Mouse (Mus musculus): ENCODE measurements around the gene Fscn1.

Gene Fscn1

DNA sequence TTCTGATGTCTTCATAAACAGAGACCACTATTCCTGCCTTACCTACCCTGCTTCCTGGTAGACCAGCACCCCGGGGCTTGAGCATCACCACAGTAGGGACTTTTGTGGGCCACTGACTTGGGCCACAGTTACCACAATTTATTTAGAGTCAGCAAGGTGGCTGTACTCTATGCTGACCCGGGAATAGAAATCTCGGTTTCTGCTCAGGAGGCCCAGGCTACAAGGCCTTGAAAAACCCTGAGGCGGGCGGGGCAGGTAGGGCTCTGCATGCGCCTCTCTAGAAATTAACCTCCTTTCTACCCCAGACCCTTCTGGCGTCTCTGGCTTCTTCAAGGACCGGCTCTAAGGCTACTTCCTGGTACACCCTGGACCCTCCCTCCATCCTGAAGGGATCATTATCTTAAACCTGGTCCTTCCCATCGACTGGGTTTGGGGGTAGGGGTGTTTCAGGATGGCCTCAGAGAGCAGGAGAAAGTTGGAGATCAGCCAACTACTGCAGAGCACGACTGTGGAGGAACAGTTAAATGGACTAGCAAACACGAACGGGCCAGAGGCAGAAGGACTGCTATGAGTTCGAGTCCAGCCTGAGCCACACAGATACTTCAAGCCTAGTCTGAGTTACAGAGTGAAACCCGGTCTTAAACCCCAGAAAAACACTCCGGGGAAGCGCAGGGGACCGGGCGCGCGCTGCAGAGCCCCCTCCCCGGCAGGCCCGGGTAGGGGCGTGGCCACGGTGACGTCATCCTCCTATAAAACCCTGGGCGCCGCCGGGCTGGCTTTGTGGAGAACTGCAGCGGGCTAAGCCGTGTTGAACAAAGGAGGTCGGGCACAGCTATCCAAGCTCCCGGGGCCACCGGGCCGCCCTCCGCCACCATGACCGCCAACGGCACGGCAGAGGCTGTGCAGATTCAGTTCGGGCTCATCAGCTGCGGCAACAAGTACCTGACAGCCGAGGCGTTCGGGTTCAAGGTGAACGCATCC, at the start of gene Fscn1:
Gene Fscn1 (plus strand): TSS at position 768 of the 981 bp plus-strand sequence.
- peak; percentile 49 for DNase-seq

DNA sequence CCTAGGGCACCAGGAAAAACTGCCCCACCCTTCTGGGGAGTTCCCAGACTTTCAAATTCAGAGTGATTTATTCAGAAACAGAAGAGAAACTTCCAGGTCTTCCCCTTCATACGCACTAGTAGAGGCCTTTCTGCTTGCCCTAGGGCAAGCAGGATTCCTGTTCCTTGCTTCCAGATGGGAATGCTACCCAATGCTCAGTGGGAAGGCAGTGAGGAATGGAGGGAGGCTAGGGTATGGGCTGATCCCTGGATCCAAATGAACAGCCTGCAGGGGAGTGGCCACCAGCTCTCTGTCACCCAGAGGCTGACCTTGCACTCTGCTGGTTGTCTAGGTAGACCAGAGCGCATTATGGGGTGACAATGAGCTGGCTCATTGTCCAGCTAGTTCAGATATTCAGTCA, 48.5 kb upstream of the Fscn1 start:
- no peak for DNase-seq

DNA sequence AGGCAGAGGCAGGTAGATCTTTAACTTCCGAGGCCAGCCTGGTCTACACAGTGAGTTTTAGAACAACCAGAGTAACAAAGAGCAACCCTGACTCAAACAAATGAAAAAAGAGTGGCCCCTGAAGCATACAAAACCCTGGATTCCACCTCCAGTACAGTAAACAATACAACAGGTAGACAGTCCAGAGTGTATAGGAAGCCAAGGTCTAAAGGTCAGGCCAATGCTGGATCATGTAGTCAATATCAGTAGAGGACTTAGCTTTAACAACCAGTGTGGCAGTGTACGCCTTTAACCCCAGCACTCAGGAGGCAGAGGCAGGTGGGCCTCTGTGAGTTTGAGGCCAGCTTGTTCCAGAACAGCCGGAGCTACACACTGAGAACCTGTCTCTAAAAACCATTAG, 47.8 kb upstream of the Fscn1 start:
- no peak for DNase-seq

DNA sequence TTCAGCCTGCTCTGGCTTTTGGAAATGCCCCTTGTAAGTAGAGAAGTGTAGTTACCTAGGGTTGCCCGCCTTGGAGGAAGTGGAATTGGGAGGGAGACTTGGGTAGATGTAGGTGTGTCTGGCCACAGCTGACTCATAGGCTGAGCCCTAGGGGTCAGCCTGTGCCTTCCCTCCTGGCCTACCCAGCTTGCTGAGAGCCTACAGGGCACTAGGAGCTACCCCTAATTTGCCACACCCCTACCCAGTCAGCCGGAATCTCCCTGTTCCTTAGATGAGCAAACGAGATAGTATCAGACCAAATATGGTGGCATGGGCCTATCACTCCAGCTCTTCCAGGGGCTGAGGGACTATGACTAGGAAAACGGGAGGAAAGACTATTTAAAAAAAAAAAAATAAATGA, 47.4 kb upstream of the Fscn1 start:
- no peak for DNase-seq

DNA sequence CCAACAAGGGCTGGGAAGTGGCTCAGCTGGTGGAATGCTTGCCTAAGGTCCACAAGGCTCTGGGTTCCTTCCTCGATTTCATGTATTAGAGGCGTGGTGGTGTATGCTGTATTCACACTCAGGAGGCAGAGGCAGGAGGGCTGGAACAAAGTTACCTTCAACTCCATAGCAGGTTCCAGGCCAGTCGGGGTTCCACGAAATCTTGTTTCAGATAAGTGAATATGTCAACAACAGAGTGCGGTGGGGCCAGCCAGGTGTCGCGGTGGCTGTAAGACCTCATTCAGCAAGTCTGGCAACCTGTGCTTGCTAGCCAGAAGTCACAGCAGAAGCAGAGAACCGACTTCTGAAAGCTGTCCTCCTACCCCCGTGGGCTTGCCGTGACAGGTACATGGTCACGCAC, 44.9 kb upstream of the Fscn1 start:
- DNase-seq: no peak

DNA sequence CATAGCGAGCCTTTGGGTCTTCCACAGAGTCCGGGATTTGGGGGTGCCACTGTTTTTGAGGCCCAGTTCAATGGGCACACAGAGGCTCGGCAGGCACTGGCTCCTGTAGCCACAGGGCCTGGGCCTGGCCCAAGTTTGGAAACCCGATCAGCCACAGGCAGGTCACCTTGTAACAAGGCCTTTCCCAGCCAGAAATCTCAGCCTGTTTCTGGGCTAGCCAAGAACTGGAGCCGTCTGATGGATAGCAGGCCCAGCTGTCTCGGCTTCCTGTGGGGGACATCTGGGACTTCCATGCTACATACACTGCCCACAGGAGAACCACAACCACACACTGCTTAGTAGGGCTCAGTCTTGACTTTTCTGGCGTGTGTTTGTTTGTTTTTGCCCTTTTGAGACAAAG, 43.5 kb upstream of the Fscn1 start:
- DNase-seq: no peak

DNA sequence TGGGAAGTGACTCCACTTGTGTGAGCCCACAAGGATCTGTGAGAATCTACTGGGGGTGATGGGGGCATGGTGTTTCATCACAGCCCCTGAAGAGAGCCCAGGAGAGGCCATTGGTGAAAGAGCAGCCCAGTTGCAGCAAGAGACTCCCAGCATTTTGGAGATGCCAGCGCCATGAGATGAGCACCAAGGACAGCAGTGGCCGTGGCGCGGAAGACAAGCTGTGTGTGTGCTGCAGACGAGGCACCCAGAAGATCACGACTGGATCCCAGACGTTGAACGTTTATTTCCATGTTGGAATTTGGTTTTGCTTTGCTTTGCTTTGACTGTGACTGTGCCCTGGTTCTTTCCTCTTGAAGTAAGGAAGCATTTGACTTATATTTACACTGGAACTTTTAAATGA, 42.7 kb upstream of the Fscn1 start:
- no peak for DNase-seq

DNA sequence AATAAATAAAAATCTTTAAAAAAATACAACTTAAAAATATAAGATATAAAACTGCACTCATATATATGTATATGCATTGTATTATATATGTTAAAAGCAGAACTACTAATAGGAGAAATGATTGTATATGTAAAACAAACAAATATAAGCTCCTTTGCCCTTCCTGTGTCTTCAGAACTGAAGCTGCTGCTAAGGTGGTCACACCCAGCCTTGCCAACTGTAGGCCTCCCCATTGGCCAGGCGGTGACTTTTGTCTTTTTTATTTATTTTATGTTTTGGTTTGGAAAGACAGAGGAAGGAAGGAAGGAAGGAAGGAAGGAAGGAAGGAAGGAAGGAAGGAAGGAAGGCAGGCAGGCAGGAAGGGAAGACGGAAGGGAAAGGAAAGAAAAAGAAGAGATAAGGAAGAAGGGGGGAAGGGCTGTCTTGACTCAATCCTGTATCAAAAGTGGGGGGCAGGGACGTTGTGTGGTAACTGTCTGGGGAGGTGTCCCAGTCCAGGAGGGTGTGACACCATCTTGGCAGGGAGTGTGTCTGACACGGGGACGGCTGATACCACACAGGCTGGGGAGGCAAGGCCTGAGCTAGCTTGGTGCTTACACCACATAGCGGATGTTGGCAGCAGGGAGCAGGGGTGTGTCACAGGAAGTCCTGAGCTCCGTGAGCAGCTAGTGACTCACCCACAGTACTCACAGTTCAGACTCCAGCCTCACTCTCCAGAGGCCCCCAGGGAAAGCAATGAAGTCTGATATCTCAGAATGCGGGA, 39.7 kb upstream of the Fscn1 start:
- no peak for DNase-seq

DNA sequence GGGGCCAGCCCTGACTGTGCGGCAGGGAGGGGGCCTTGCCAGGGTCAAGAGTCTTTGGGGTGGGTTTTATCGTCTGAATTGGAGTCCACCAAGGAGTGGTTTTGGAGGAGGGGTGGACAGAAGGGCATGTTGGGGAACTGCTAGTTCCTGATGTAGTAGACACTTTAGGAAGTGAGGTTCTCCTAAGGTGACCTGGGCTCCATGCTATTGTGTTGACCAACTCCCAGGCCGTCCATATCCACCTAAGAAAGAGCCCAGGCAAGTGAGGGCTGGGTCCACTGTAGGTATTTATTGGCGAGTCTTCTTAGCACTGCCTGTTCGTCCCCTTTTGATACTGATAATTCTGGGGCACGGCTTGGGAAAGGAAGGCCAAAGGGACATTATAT, 39.1 kb upstream of the Fscn1 start:
- DNase-seq: no peak

DNA sequence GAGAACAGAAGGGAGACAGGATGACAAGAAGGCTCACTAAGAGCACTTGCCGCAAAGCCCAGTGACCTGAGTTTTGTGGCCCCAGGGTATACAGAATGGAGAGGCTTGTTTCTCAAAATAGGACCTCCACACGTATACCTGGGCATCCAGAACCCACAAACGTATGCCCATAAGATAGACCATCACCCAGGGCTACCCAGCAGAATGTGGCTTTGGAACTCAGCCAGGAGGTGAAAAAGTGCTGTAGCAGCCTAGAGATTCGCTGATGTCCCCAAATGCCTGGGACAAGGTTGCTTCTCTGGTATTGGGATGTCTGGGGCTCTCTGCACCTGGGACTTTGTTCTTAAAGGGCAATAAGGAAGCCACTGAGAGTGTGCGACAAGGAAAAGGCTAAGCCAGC, 37.9 kb upstream of the Fscn1 start:
- DNase-seq: no peak

DNA sequence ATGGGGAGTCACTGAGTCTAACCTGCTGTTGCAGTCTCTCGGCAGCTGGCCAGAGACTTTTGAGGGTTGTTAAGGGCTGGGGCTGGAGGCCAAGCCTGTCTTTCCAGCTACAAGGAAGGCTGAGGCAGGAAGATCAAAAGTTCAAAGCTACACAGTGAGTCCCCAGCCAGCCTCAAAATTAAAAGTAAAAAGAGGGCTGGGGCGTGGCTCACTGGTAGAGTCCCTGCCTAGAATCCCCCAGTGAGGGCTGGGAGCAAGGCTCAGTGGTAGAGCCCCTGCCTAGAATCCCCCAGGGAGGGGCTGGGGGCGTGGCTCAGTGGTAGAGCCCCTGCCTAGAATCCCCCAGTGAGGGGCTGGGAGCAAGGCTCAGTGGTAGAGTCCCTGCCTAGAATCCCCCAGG, 36.4 kb upstream of the Fscn1 start:
- no peak for DNase-seq

DNA sequence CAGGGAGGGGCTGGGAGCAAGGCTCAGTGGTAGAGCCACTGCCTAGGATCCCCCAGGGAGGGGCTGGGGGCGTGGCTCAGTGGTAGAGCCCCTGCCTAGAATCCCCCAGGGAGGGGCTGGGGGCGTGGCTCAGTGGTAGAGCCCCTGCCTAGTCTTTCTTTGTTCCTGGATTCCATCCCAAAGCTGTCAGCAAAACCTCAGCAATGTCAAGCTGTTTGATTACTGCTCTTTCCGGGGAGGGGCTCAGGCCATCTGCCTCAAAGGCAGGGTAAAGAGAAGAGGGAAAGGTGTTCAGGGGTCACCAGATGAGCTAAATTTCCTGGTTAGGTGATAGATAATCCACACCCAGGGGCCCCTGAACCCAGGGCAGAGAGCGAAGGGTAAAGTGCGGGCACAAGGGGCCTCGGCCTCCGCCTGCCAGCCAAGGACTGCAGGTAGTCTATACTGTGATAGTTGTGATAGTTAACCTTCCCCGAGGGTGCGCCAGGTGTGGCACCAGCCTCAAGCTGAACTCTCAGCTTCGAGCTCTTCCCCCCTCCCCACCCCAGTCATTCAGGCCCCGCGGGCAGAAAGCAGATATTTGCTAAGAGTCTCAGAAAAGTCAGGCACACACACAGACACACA, 35.7 kb upstream of the Fscn1 start:
- DNase-seq: no peak

DNA sequence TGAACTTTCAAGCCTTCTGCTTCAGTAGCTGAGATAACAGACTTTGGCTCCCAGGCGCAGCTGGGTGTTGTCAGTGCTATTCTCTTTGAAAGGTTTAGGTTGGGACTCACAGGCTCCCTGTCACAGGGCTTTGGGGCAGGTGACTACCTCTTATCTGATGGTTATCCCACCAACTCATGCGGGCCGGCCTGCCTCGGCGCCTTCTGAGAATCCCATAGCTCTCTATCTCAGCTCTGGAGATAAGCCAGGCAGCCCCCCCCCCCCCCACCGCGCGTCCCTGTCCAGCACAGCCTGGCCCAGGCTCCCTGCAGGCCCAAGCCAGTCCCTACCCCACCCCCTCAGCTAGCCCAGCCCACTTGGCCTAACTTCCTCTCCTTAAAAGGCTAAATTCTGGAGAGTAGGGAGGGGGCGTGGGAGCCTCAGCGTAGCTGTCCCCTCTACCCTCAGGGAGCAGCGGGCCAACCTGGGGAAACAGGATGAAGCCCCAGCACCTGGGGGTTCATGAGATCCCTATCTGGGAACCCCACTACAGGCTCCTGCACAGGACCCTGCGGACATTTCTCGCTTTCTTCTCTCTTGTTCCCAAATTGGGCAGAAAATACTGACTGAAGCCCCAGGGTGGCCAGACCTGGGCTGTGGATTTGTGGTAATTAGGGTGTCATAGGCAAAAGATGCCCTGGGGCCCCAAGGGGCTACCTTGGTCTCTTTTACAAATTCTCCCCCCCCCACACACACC, 33.8 kb upstream of the Fscn1 start:
- no peak for DNase-seq

DNA sequence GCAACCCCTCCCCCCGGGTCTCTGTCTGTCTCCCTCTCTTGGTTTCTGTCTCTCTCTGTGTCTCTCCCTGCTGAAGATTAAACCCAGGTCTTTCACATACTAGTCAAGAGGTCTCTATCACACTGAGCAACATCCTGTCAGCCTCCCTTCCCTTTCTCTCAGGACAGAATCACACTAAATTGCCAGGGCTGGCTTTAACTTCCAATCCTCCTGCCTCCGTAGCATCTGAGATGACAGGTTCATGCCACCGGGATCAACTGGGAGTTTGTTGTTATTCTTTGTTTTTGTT, 33.3 kb upstream of the Fscn1 start:
- DNase-seq: no peak

DNA sequence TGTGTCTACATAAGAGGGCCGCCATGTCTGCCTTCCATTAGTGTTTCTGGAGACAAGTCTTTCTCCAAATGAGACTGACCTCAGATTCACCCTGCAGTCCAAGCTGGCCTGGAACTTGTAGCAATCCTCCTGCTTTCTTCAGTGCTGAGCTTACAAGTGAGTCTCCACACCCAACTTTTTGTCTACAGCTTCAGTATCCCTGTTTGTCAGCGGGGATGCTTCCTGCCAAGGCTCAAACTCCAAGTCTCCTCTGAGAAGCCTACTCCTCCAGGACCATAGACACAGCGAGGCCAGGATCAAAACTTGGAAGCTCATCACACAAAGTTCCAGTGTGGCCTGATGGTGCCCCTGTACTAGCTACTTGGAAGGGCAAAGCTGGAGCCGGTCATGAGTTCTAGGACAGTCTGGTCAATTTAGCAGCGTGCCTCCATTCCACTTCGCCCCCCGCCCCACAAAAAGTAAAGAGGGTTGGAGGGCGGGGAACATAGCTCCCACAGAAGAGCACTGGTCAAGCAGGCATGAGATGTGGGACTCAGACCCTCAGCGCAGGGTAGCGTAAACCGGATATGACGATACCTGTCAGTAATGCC, 32.7 kb upstream of the Fscn1 start:
- DNase-seq: no peak

DNA sequence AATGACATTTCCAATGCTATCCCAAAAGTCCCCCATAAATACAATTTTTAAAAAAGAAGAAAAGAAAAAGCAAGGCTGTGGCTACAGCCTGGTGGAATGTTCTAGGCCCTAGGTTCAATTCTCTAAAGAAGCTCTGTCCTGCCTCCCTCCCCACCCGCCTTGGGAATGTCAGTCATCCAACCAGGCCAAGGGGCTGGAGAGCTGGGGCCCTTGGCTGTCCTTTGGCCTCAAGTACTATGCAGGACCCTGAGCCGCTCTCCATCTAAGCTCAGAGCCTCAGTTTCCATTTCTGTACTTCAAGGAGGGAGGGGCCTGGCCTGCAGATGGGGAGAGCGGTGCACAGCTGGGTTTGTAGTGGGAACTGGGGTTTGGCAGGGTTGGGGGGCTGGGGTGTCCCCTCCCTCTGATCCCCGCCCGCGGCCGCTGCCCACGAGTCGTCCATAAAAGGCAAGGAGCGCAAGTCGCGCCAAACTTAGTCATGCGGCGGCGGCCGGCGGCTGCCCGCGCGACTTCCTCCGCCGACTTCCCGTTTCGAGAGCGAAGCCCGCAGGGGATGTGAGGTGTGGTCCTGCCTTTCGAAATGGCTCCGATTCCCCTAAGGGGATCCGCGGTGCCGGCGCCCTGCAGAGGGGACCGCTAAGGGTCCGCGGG, 31.3 kb upstream of the Fscn1 start:
- DNase-seq: no peak

DNA sequence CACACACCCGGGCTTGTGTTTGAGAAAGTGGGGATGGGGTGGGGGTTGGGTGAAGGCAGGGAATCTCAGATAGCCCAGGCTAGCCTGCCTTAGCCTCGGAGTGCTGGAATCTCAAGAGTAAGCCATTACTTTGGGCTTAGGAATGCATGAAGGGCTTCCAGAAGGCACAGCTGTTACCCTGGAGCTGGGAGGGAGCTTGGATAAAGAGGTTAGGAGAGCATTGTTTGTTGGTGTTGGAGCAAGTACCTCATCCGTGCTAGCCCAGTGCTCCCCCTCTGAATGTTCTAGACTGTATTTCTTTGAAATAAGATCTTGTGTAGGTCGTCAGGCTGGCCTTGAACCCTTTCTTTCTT, 30.8 kb upstream of the Fscn1 start:
- DNase-seq: no peak

DNA sequence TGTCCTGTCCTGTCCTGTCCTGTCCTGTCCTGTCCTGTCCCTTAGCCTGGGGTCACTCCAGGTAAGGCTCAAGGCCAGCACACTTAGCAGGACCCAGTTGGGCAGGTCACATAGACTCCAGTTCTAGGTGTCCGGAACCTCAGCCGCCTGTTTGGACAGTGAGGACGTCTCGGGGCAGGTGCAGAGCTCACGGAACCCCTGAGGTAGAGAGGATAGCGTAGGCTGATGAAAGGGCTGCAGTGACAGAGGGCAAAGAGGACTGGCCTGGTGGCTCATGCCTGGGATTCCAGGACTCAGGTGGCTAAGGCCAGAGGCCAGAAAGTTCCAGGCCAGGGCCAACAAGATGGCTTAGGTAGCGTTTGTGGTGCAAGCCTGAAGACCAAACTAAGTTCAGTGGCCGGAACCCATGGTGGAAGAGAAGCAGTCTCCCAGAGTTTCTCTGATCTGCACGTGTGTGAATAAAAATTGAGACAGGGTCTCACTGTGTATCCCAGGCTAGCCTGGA, 28.9 kb upstream of the Fscn1 start:
- DNase-seq: no peak

DNA sequence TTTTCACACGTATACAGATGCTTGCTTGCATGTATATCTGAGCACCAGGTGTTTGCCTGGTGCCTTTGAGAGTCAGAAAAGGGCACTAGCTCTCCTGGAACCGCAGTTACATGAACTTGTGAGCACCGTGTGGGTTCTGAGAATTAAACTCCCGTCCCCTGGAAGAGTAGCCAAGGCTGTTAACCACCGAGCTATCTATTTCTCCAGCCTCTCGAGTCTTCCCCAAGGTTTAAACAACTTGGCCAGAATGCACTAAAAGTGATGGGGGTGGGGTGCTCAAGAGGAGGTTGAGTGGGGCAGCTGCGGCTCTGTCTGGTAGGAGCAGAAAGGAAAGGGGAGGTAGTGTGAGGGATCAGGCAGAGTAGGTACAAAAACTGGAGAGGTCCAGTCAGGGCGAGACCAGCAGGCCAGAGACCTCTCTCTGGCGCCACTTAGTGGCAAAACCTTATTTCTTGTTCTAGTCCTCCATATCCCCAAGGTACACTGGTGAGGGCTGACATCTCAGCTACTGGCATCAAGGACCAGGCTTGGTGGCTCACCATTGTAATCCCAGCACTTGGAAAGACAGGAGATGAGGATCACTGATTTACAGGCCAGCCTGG, 28.0 kb upstream of the Fscn1 start:
- DNase-seq: peak; percentile 85

DNA sequence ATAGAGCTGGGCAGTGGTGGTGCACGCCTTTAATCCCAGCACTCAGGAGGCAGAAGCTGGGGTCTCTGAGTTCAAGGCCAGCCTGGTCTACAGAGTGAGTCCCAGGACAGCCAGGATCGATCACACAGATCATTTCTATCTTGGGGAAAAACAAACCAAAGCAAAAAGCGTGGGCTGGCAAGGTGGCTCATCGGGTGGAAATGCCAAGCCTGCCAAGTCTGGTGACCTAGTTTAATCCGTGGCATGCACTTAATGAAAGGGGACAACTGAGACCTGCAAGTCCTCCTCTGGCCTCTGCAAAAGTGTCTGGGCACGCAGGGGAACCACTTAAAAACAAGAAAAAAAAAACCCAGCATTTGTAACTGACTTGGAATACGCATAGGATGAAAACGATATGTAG, 27.4 kb upstream of the Fscn1 start:
- no peak for DNase-seq

DNA sequence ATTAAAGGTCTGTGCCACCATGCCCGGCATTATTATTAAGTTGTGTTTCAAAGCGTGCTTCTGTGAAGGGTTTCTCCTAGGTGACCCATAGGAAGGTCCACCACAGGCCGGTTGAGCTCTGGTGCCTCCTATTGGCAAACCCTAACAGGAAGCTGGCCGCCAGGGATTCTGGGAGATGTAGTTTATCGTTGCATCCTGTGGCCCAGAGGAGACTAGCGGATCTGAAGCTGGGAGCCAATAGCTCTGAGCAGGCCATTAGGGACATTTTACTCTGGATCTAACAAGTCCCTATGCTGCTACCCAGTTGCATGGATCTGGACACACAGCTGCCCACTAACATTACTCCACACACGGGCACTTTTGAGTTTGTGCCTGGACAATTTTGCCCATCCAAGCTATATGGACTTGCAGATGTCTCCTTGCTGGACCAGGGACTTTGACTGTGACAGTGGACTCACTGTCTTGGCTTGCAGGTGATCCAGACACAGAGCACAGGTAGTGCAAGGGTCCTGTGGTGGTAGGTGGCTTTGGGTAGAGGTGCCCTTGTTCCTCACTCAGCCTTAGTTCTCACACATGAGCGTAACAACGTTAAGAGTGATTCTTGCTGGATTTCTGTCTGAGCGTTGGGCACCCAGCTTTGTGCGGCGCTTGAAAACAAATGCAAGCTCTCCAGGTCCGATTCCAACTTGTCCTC, 24.4 kb upstream of the Fscn1 start:
- DNase-seq: peak; percentile 82
